Mouse (Mus musculus): ENCODE results near the gene Gm10188. TPM values are rescaled to one million over a fixed set of nuclear protein-coding genes. Genes with fewer than 3 reads are reported as not detected.
A peak's percentile ranks its signal among the peaks of the same experiment; 100 is the strongest.

The Gm10188 gene
- polyA plus RNA-seq, 1 experiment from 2014 or later: not detected

- H3K27me3 ChIP-seq: peaks cover 21% of the 10 kb centered on the region; the same call in 1 of the 2 replicates
- 12% methylated on average over 10 of the region's 11 CpGs for WGBS
- H3K4me2 ChIP-seq (replicated peaks): peak overlapping the region; percentile 57
- no peak overlapping the region for H3K27ac ChIP-seq
- peak; percentile 91 for ATAC-seq (ENCODE audit: low FRiP score, low read depth)
- no peaks in the 10 kb centered on the region for H3K36me3 ChIP-seq
- H3K4me1 ChIP-seq: peaks cover 47% of the 10 kb centered on the region
- peak overlapping the region; percentile 38 for H3K4me3 ChIP-seq
- H3K9me3 ChIP-seq: no peaks in the 10 kb centered on the region
- H3K9ac ChIP-seq: peak overlapping the region; percentile 48
Measured at GRCm38 (mm10) chr1:132200562-132201510, 28.7 kb downstream of the Gm10188 start.

GRCm38 (mm10) chr1:132199934-132200333 lies 29.6 kb downstream of the Gm10188 start:
- Histone ChIP-seq H3K27me3 (peaks cover 23% of the 10 kb centered on the region), H3K4me2 (replicated peaks) (peak overlapping the region; percentile 57), H3K36me3 (no peaks in the 10 kb centered on the region), H3K27ac (no peak overlapping the region), H3K9me3 (no peaks in the 10 kb centered on the region), H3K4me3 (peak overlapping the region; percentile 38), H3K4me1 (peaks cover 55% of the 10 kb centered on the region), H3K9ac (0 out of 2 replicates have a peak overlapping the region, but pooled peaks have one; percentile 25)
- no peak for ATAC-seq (ENCODE audit: low FRiP score, low read depth)
- WGBS: 20% methylated on average over 12 of the region's 12 CpGs

- Histone ChIP-seq H3K4me2 (replicated peaks) (no peak overlapping the region), H3K27ac (no peak overlapping the region), H3K4me3 (no peak overlapping the region), H3K27me3 (peaks cover 28% of the 10 kb centered on the region), H3K9me3 (no peaks in the 10 kb centered on the region), H3K36me3 (no peaks in the 10 kb centered on the region), H3K4me1 (peaks cover 61% of the 10 kb centered on the region), H3K9ac (no peak overlapping the region)
- 75% methylated on average over 6 of the region's 6 CpGs for WGBS
- no peak for ATAC-seq (ENCODE audit: low FRiP score, low read depth)
Measured at GRCm38 (mm10) chr1:132199244-132199643, 30.3 kb downstream of the Gm10188 start.

GRCm38 (mm10) chr1:132198401-132199071 lies 31.0 kb downstream of the Gm10188 start:
- H3K27me3 ChIP-seq: peaks cover 35% of the 10 kb centered on the region
- H3K9me3 ChIP-seq: no peaks in the 10 kb centered on the region
- H3K36me3 ChIP-seq: no peaks in the 10 kb centered on the region
- no peak for ATAC-seq (ENCODE audit: low FRiP score, low read depth)
- no peak overlapping the region for H3K4me2 ChIP-seq (replicated peaks)
- H3K9ac ChIP-seq: no peak overlapping the region
- WGBS: 78% methylated on average over 16 of the region's 16 CpGs
- H3K27ac ChIP-seq: no peak overlapping the region
- no peak overlapping the region for H3K4me3 ChIP-seq
- peaks cover 61% of the 10 kb centered on the region for H3K4me1 ChIP-seq

GRCm38 (mm10) chr1:132197666-132198065 lies 31.9 kb downstream of the Gm10188 start:
- Histone ChIP-seq H3K4me2 (replicated peaks) (no peak overlapping the region), H3K27ac (no peak overlapping the region), H3K9me3 (no peaks in the 10 kb centered on the region), H3K27me3 (peaks cover 43% of the 10 kb centered on the region), H3K36me3 (no peaks in the 10 kb centered on the region), H3K4me3 (no peak overlapping the region), H3K9ac (no peak overlapping the region), H3K4me1 (peaks cover 61% of the 10 kb centered on the region)
- ATAC-seq (ENCODE audit: low FRiP score, low read depth): no peak
- 5% methylated on average over 9 of the region's 9 CpGs for WGBS

- H3K27me3 ChIP-seq: peaks cover 57% of the 10 kb centered on the region
- H3K9ac ChIP-seq: no peak overlapping the region
- H3K4me2 ChIP-seq (replicated peaks): no peak overlapping the region
- H3K27ac ChIP-seq: no peak overlapping the region
- H3K4me1 ChIP-seq: peaks cover 65% of the 10 kb centered on the region
- H3K36me3 ChIP-seq: no peaks in the 10 kb centered on the region
- no peak for ATAC-seq (ENCODE audit: low FRiP score, low read depth)
- no peaks in the 10 kb centered on the region for H3K9me3 ChIP-seq
- H3K4me3 ChIP-seq: no peak overlapping the region
- WGBS: 13% methylated on average over 7 of the region's 7 CpGs
Measured at GRCm38 (mm10) chr1:132196337-132196736, 33.2 kb downstream of the Gm10188 start.

- H3K27me3 ChIP-seq: peaks cover 63% of the 10 kb centered on the region
- no peaks in the 10 kb centered on the region for H3K9me3 ChIP-seq
- H3K9ac ChIP-seq: peak overlapping the region; percentile 31; the same call in 1 of the 2 replicates
- H3K4me3 ChIP-seq: no peak overlapping the region
- no peak overlapping the region for H3K4me2 ChIP-seq (replicated peaks)
- no peak for ATAC-seq (ENCODE audit: low FRiP score, low read depth)
- 34% methylated on average over 5 of the region's 5 CpGs for WGBS
- no peaks in the 10 kb centered on the region for H3K36me3 ChIP-seq
- peaks cover 67% of the 10 kb centered on the region for H3K4me1 ChIP-seq
- H3K27ac ChIP-seq: no peak overlapping the region
Measured at GRCm38 (mm10) chr1:132195681-132196080, 33.9 kb downstream of the Gm10188 start.

GRCm38 (mm10) chr1:132195100-132195499 lies 34.5 kb downstream of the Gm10188 start:
- no peak for ATAC-seq (ENCODE audit: low FRiP score, low read depth)
- Histone ChIP-seq H3K4me2 (replicated peaks) (no peak overlapping the region), H3K27ac (no peak overlapping the region), H3K9me3 (no peaks in the 10 kb centered on the region), H3K4me1 (peaks cover 66% of the 10 kb centered on the region), H3K9ac (peak overlapping the region; percentile 31; the same call in 1 of the 2 replicates), H3K27me3 (peaks cover 69% of the 10 kb centered on the region), H3K4me3 (no peak overlapping the region), H3K36me3 (no peaks in the 10 kb centered on the region)
- 45% methylated on average over 9 of the region's 9 CpGs for WGBS

GRCm38 (mm10) chr1:132194624-132195023 lies 34.9 kb downstream of the Gm10188 start:
- Histone ChIP-seq H3K27me3 (peaks cover 74% of the 10 kb centered on the region), H3K9me3 (no peaks in the 10 kb centered on the region), H3K4me1 (peaks cover 64% of the 10 kb centered on the region), H3K36me3 (no peaks in the 10 kb centered on the region), H3K27ac (no peak overlapping the region), H3K4me2 (replicated peaks) (no peak overlapping the region), H3K4me3 (no peak overlapping the region), H3K9ac (no peak overlapping the region)
- 51% methylated on average over 3 of the region's 3 CpGs for WGBS
- no peak for ATAC-seq (ENCODE audit: low FRiP score, low read depth)

- no peak overlapping the region for H3K9ac ChIP-seq
- no peaks in the 10 kb centered on the region for H3K36me3 ChIP-seq
- H3K9me3 ChIP-seq: no peaks in the 10 kb centered on the region
- ATAC-seq (ENCODE audit: low FRiP score, low read depth): no peak
- no peak overlapping the region for H3K4me3 ChIP-seq
- peaks cover 64% of the 10 kb centered on the region for H3K4me1 ChIP-seq
- H3K27ac ChIP-seq: no peak overlapping the region
- no peak overlapping the region for H3K4me2 ChIP-seq (replicated peaks)
- 62% methylated on average over 3 of the region's 3 CpGs for WGBS
- H3K27me3 ChIP-seq: peaks cover 82% of the 10 kb centered on the region
Measured at GRCm38 (mm10) chr1:132193806-132194205, 35.8 kb downstream of the Gm10188 start.

GRCm38 (mm10) chr1:132191786-132192680 lies 37.5 kb downstream of the Gm10188 start:
- no peaks in the 10 kb centered on the region for H3K9me3 ChIP-seq
- WGBS: 6% methylated on average over 16 of the region's 16 CpGs
- H3K9ac ChIP-seq: no peak overlapping the region
- H3K4me3 ChIP-seq: peak overlapping the region; percentile 64
- peaks cover 51% of the 10 kb centered on the region for H3K4me1 ChIP-seq
- peaks cover 85% of the 10 kb centered on the region for H3K27me3 ChIP-seq
- H3K4me2 ChIP-seq (replicated peaks): peak overlapping the region; percentile 92
- ATAC-seq (ENCODE audit: low FRiP score, low read depth): no peak
- no peaks in the 10 kb centered on the region for H3K36me3 ChIP-seq
- no peak overlapping the region for H3K27ac ChIP-seq

All from limb, embryonic 13.5 days (tissue).